Mouse (Mus musculus) intestine, postnatal 0 days (tissue): ENCODE results near the gene Atf1. TPM values are rescaled to one million over a fixed set of nuclear protein-coding genes. Genes with fewer than 3 reads are reported as not detected.
"Not testable (repeated sequence)": the region's sequence is repeated elsewhere in the genome, so short reads cannot be mapped to it uniquely, and the experiment has no call there.

ENCODE experiments used
- ATAC-seq: fragments of 200-750 bp; cut with Nextera tagmentation; 2 replicates; pipeline ENCODE4 v1.8.0; 2017; ENCODE audit warnings: mild to moderate bottlenecking, moderate TSS enrichment, moderate library complexity
- H3K27ac ChIP-seq: fragments of 300-500 bp; sonication (generic); 2 replicates; pipeline ENCODE4 v1.5.1; 2014; ENCODE audit warnings: mild to moderate bottlenecking, low read depth, low read length, moderate library complexity
- H3K27me3 ChIP-seq: fragments of 300-500 bp; sonication (generic); replicated peaks from 2 replicates; pipeline ENCODE4 v1.6.1; 2014; ENCODE audit warnings: low read length, mixed read lengths; ENCODE audit not compliant: control insufficient read depth, insufficient read depth
- H3K36me3 ChIP-seq: fragments of 300-500 bp; sonication (generic); 2 replicates; pipeline ENCODE4 v1.6.1; 2014; ENCODE audit warnings: mild to moderate bottlenecking, moderate library complexity; ENCODE audit not compliant: control insufficient read depth, insufficient read depth
- H3K4me1 ChIP-seq: fragments of 300-500 bp; sonication (generic); replicated peaks from 2 replicates; pipeline ENCODE4 v1.6.1; 2014; ENCODE audit warnings: antibody characterized with exemption, low read length, mixed read lengths; ENCODE audit not compliant: control insufficient read depth, insufficient read depth
- H3K4me2 ChIP-seq: fragments of 300-500 bp; sonication (generic); replicated peaks from 2 replicates; pipeline ENCODE4 v1.6.1; 2014; ENCODE audit warnings: low read depth, mild to moderate bottlenecking, moderate library complexity
- H3K4me3 ChIP-seq: fragments of 300-500 bp; sonication (generic); 2 replicates; pipeline ENCODE4 v1.5.1; 2014; ENCODE audit warnings: low read depth, low read length
- H3K9ac ChIP-seq: fragments of 300-500 bp; sonication (generic); 2 replicates; pipeline ENCODE4 v1.6.1; 2014; ENCODE audit warnings: mild to moderate bottlenecking, low read depth, low read length
- H3K9me3 ChIP-seq: fragments of 300-500 bp; sonication (generic); 2 replicates; pipeline ENCODE4 v1.6.1; 2016; ENCODE audit warnings: mixed run types; ENCODE audit not compliant: control insufficient read depth
- CTCF ChIP-seq: sonication (generic); IDR thresholded peaks from 2 replicates; pipeline ENCODE4 v1.5.1; 2016; ENCODE audit warnings: low read depth, mild to moderate bottlenecking, control low read depth, antibody characterized with exemption, moderate library complexity
- WGBS: fragments of 180-500 bp; shearing (Covaris S2); extraction: QIAGEN DNeasy Blood & Tissue Kit; methylation state at CpG from one replicate; pipeline ENCODE4 v1.1.7; 2014; 5-methylcytosine and 5-hydroxymethylcytosine counted together
- polyA plus RNA-seq: library from polyadenylated mRNA; unstranded; fragments of >200 nt; fragmentation: Nextera tagmentation; extraction: Ambion mirVana; gene quantifications from 2 replicates; pipeline ENCODE4 v1.2.1, GENCODE M21; 2015

The Atf1 gene
- polyA plus RNA-seq, 1 experiment from 2014 or later = 25.3 TPM

GRCm38 (mm10) chr15:100306201-100306600, 78.6 kb downstream of the Atf1 start:
- H3K4me3 ChIP-seq = no peak overlapping the region
- no peak overlapping the region for H3K4me2 ChIP-seq
- ATAC-seq = no peak
- no peaks in the 10 kb centered on the region for H3K9me3 ChIP-seq
- WGBS = 81% methylated on average over 2 of the region's 2 CpGs
- H3K27ac ChIP-seq = no peak overlapping the region
- TF ChIP-seq CTCF = no peak
- no peaks in the 10 kb centered on the region for H3K36me3 ChIP-seq
- no peak overlapping the region for H3K9ac ChIP-seq
- H3K4me1 ChIP-seq = no peaks in the 10 kb centered on the region
- H3K27me3 ChIP-seq = no peaks in the 10 kb centered on the region

GRCm38 (mm10) chr15:100307438-100308096, 79.9 kb downstream of the Atf1 start:
- TF ChIP-seq CTCF = peak; percentile 68
- H3K27me3 ChIP-seq, H3K4me1 ChIP-seq, H3K36me3 ChIP-seq, H3K9me3 ChIP-seq, H3K27ac ChIP-seq, H3K9ac ChIP-seq, H3K4me2 ChIP-seq, H3K4me3 ChIP-seq: not testable (repeated sequence)
- 35% methylated on average over 11 of the region's 11 CpGs for WGBS
- ATAC-seq = peak; percentile 32; the same call in 1 of the 2 replicates

Other genes with a start within 250 kb of the Atf1 start
- 4.9 and 5.0 TPM in 2 replicates for gene Dip2b, start 189.2 kb upstream of the Atf1 start, polyA plus RNA-seq
- not detected in 2 replicates for gene Tmprss12, start 53.0 kb downstream of the Atf1 start, polyA plus RNA-seq
- 6.5 and 6.8 TPM in 2 replicates for gene Mettl7a1, start 76.3 kb downstream of the Atf1 start, polyA plus RNA-seq
- gene Mettl7a3, start 107.1 kb downstream of the Atf1 start, polyA plus RNA-seq = not detected in 2 replicates
- 0.13 TPM in 1 of 2 replicates, not detected in the other for gene Methig1, start 125.3 kb downstream of the Atf1 start, polyA plus RNA-seq
- gene Mettl7a2, start 125.4 kb downstream of the Atf1 start, polyA plus RNA-seq = not detected in 2 replicates
- gene Higd1c, start 136.7 kb downstream of the Atf1 start, polyA plus RNA-seq = not detected in 2 replicates
- 0.77 and 1.0 TPM in 2 replicates for gene Gm5475, start 194.3 kb downstream of the Atf1 start, polyA plus RNA-seq
- 44.7 and 49.0 TPM in 2 replicates for gene Slc11a2, start 197.3 kb downstream of the Atf1 start, polyA plus RNA-seq
- 10.6 and 11.5 TPM in 2 replicates for gene Letmd1, start 241.2 kb downstream of the Atf1 start, polyA plus RNA-seq